Mouse (Mus musculus): ENCODE data around the gene 4930595D18Rik.

DNA sequence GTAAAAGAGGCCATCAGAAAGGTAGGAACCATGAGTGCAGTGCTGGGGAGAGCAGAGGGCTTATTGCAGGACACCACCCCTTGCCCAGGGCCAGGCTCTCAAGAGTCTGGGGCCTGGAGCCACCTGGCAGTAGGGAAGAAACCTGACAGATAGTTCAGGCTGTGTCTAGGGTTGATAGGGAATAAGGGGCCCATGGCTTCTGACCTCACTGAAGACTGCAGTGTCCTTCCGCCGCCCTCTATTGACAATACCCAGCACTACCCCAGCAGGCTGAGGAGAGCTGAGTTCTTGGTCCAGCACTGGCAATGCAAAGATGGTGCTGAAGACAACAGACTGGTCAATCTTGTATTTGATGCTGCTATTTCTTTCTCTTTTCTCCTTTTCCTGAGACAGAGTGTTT lies 47.2 kb downstream of the 4930595D18Rik start:
- TF ChIP-seq CTCF (IDR thresholded peaks at IDR 0.05; ENCODE audit: borderline replicate concordance, extremely low read depth, insufficient read depth, insufficient read length), result no peak
- TF ChIP-seq POLR2A (IDR thresholded peaks at IDR 0.05; ENCODE audit: borderline replicate concordance, extremely low read depth, insufficient read depth, insufficient read length, poor library complexity, severe bottlenecking), result no peak

Measured in brain, embryonic 14.5 days (tissue).